Mouse (Mus musculus) fibroblast of lung, adult 2 months (primary cell): Measurements from ENCODE around the gene Msl2.

Experiments
- DNase-seq: peaks from one replicate; pipeline ENCODE4 v3.0.0-alpha.2; 2011; ENCODE audit warnings: low read depth

The Msl2 gene

DNA sequence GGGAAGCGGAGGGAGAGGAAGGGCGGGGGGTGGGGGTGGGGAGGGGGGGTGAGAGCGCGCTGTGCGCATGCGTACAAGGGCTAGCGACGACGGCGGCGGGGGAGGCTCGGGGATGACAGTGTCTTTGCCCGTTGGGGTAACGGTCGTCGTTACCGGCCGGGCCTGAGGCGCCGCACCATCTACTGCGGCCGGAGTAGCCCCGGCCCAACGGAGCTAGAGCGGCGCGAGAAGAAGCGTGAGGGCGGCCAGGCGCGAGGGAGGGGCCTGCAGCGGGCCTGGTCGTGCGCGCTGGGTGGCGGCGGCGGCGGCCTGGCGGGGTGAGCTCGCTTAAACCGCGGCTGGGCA, at the start of gene Msl2:
TSS of gene Msl2 (plus strand) at position 115 of the 345 bp plus-strand sequence.
- no peak for DNase-seq

DNA sequence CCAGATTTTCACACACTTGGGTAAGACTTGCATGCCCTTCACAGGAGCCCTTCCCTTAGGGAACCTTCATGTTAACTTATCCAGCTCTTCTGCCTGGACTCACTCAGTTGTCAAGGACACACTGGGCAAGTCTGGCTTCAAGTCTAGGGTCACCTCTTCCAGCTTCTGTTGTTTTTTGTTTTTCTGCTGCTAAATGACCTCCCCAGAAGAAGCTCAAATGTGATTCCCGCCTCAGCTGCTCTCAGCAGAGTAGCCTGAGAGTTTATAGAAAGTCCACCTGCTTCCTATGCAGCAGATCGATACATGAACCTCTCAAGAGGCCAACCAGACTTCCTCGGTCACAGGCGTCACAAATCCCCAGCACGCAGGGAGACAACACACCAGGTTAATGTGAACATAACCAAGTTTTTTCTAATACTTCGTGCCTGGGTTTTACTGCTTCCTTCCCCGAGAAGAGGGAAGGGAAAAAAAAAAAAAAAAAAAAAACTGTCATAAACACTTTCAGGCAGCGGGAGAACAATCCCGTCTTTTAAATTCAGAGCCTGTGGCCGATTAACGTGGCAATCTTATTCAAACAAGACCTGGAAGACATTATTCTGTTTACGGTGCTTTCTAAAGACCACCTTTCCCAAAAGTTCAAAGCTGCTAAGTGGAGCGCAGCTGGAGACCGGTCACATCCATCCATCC, 40.0 kb upstream of the Msl2 start:
- no peak for DNase-seq

DNA sequence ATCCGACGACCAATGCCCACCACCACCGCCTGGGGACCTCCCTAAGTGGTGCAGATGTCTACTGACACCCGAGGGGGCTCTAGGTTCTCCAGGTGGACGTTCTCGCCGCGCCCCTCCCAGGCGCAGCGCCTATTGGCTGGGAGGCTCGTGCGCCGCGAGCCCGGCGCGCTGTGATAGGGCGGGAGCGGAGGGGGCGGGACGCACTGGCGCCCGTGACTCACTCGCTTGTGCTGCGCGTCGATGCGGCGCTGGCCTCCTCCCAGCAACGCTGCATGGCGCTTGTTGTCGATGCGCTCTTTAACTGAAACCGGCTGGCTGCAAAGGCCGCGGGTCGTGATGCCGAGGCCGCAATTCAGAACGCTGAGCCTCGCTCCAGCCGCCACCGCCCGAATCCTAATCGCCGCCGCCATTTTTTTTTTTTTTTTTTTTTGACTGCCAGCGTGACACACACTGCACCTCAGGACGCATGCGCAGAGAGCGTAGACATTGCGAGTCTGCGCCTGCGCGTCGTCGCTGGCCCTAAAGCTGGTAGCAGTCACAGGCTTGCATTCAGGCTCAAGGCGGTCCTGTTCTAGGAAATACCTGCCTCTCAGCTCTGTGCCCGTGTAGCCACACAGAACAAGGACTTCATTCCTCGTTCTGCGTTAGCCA, 39.3 kb upstream of the Msl2 start, which contains the start of gene Pccb:
TSS of gene Pccb (minus strand) at position 451 of the 651 bp plus-strand sequence.
- DNase-seq = peak; percentile 92

DNA sequence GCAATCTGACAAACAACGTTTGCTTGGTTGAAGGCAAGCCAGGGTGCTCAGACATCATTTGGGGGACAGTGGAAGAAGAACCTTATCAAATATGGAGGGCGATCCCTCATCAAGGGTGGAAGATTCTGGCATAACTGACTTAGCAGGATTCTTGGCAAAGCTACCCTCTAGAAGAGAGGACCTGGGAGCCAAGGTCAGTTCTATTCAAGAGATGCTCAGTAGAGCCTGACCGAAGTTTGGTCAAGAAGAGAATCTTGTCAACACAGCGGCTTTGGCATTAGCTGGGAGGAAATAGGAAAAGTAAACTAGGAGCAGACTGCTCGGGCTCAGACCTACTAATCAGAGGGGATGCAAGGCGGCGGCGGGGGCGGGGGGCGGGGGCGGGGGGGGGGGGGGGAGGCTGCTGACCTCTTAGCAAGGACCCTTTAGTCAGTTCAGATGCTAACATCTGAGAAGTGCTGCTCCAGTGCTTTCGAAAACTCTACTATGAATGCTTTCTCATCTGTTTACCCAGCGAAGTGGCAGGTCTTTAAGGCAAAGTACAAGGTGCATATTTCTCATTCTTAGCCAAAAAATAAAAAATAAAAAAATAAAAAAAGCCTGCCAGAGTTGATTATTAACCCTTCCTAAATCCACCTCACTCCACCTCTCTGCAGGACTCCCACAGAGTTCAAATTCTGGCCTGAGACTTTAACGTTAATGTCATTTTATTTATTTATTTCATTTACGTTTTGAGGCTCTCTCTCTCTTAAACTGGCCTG, 37.9 kb upstream of the Msl2 start:
- no peak for DNase-seq

DNA sequence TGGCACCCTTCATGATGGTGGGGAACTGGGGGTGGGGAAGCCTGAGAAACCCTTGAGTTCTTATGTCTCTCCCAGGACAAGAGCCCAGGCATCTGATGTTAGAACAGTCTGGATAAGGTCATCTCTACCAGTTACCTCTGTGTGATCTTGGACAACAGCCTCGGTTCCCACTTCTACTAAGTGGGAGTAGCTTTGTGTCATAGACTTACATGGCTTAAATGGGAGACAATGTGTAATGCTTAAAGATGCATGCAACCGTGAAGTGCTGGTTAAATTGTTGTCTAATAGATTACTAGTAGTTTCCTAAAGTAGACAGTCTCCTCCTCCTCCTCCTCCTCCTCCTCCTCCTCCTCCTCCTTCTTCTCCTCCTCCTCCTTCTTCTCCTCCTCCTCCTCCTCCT, 37.0 kb upstream of the Msl2 start:
- no peak for DNase-seq

DNA sequence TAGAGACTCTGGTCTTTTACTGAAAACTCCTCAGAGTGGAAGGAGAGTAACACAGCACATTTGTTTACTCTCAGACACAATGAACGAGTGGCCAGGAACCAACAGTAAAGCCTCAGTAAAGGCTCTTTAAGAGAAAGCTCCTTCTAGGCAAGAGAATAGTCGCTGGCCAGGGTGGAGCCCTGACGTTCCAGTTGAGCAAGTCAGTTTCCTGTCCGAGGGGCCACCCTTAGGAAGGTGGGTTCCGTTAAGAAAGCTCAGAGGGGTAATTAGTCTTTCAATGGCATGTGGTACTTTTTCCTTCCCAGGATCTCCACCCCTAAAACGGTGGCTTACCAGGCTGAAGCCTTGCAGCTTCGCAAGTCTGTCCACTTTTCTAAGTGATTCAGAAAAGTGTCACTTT, 36.5 kb upstream of the Msl2 start:
- DNase-seq = no peak

DNA sequence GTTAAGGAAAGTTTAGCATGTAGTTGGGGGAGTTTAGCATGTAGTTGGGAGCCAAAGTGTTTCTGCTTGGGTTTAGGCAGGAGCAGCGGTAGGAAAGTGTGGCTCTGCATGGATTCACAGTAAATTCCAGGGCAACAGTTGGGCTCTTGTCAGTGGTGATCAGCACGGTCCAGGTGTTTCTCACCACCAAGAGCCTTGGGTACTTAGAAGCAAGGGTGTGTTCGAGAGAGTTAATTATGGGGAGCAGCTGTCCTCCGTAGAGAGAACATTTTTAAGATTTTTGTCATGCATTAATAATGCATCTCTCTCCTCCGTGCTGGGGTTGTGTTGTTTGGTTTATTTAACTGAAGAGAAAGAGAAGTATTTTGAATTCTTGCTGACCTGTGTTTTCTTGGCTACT, 35.3 kb upstream of the Msl2 start:
- DNase-seq = no peak

DNA sequence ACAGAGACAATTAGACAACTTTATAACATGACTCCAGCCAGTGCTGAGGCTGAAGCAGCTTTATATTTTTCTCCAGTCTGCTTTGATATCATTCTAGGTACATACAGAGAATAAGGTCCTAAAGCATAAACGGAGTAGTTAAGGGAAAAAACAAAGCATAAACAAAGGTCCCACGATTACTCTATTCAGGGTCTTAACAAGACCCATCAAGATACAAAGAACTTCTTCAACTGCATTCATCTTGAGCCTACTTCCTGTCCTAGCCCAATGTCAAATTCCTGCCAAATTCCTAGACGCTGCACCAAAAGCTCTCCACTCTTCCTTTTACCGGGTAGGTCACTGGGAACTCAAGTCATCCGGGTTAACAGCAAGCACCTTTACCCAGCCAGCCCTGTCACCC, 32.4 kb upstream of the Msl2 start:
- no peak for DNase-seq

DNA sequence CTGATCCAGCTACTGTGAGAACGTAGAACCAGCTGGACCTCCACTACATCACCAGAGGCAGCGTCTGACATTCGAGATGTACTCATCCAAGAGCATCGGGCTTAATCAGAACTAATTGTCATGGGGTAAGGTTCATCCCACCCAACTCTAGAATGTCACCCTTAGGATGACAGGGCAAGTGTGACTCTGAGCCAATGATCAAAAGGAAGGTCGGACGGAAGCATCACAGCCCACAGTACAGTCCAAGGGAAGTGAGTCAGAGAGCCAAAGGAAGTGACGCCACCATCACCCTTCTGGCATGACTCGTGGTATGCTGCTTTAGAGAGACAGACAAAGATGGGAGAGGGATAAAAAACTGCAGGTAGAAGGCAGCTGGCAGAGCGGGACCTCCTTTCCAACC, 31.7 kb upstream of the Msl2 start:
- DNase-seq = no peak

DNA sequence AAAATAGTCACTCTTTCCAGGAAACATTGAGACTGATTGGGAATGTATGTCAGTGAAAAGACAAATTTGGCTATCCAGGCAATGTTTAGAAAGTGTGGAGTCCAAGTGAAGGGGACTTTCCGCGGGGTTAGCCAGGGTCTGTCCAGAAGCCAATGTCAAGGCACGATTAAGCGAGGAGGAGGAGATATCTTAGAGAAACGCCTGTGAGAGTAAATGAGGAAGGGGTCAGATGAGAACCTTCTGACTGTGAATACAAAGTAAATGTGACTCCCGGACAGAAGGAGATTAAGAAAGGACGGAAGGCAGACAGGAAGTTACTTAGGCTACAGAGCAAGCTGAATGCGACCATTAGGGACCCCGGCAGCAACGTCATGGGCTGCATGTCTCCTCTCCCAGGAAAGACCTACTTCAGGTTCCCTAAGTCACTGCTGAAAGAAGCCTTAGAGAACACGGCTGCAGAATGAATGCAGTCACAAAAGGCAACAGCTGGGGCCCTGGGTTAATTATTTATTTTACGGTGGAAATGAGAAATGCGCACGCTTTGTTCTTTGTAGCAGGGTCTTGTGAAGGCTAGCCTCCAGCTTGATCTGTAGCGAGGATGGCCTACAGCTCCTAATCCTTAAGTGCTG, 28.1 kb upstream of the Msl2 start:
- DNase-seq = no peak

DNA sequence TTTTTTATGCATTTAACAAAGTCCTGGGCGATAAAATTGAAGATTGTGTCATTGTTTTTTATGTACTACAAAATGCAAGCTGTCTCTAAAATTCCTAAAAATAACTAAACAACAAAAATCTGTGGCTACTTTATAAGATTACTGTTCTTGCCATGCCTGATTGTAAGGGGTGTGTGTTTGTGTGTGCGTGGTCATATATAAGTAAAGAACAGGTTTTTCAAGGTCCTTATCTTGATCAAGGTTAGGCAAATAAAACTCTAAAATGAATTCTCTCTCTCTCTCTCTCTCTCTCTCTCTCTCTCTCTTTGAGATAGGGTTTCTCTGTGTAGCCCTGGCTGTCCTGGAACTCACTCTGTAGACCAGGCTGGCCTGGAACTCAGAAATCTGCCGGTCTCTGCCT, 21.9 kb upstream of the Msl2 start:
- no peak for DNase-seq

DNA sequence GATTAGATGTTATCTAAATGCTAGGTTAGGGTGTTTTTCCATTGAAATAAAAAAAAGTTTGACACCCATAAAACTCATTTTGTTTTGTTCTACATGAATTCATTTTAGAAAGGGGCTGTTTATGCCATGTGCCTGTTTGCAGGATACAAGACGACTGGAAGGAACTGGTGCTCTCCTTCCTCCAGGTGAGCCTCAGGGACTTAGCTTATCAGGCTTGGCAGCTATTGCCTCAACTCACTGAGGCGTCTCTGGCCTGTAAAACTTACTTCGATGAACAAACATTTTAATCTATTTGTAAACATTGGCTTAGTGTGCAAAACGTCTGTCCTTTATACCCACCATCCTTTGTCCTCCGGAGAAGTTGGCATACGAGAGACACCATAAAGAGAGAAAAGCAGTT, 21.2 kb upstream of the Msl2 start:
- DNase-seq = no peak

DNA sequence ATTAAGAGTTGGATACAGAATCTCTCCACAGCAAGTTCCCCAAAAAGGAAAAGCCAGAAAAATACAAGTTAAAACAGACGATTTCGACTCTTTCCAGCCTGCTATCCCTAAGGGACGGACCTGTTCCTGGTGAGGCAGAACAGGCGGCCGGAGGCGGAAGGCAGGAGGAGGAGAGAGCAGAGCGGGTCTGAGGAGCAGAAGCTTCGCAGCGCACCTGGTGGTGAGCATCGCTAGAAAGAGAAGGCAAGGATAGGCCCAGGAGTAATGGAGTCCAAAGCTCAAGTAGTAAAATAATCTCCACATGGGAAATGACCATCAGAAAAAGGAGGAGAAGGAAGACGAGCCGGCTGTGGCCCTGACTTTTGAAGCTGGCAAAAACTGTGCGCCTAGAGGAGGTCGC, 20.6 kb upstream of the Msl2 start:
- DNase-seq = no peak

DNA sequence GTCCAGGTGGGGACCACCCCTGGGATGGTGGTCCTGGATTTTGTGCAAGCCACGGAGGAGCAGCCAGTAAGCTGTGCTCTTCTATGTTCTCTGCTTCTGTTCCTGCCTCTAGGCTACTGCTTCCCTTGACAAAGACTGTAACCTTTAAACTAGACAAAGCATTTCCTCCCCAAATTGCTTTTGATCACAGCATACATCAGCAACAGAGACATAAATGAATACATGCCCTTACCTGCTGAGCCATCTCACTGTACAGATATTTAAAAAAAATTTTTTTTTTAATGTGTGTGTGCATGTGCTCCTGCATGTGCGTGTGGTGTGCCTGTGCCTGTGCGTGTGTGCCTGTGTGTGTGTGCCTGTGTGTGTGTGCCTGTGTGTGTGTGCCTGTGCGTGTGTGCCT, 16.7 kb upstream of the Msl2 start:
- DNase-seq = no peak

DNA sequence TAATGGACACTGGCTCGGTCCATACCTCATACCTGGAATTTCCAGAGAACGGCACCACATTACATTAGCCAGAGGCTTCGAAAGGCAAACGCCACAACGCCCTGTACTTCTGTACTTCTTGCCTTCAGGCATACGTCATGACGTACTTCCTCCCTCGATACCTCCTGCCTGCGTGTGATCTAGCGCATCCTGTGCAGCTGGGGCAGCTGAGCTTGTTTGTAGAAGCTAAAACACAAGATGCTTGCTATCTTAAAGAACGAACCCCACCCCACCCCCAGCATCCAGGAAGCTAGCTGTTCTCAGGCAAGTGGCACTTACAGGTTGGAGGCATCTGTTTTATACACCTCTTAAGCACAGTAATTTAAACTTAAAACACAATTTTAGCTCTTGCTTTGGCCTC, 12.9 kb upstream of the Msl2 start:
- no peak for DNase-seq

DNA sequence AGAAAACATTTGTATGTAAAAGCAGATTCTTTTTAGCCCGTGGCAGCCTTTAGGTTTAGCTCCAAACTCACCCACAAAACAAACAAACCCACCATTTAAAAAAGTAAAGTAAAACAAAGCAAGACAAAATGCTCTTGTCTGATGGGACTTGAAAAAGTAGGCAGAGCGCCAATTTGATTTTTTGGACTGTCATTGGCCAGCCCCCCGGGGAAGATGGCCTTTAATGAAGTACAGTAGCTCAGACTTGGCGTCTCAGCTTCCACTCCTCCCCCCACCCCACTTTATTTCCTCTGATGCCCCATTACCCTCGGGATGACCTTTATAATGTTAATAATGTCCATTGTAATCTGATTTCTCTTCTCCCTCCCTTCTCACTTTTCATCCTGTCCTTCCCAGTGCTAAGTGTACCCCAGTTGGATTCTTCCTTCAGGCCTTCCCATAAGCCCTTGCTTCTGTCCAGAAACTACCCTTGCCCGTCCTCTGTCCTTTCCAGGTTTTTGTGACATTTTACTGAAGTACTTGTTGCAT, 11.6 kb upstream of the Msl2 start:
- no peak for DNase-seq

DNA sequence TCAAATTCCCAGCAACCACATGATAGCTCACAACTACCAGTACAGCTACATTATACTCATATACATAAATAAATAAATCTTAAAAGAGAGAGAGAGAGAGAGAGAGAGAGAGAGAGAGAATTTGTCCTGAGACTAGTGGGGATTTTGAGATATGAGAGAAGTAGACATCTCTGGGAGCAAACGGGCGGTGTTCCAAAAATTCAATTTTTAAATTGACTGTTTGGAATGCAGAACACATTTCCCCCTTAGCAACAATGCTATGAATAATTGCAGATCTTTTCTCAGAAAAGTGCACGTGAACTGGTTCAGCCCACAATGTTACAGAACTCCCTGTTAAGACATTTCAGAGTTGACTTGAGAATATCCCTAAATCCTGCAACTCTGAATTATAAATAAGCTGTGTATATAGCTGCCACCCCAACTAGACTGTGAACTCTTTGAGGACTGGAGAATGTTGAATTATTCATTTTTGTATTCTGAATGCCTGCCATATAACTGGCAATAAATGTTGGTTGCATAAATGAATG, 8.8 kb upstream of the Msl2 start:
- DNase-seq = no peak

DNA sequence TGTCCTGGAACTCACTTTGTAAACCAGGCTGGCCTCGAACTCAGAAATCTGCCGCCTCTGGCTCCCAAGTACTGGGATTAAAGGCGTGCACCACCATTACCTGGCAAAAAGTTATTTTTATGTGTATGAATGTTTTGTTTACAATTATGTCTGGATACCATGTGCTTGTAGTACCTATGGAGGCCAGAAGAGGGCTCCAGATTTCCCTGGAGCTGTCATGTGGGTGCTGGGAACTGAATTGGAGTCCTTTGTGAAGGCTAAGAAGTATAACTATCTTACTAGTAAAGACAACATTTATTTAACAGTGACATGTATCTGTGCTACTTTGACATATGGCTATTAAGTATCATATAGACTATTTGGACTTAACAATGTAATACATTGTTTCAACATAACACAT, 4.1 kb upstream of the Msl2 start:
- DNase-seq = no peak

DNA sequence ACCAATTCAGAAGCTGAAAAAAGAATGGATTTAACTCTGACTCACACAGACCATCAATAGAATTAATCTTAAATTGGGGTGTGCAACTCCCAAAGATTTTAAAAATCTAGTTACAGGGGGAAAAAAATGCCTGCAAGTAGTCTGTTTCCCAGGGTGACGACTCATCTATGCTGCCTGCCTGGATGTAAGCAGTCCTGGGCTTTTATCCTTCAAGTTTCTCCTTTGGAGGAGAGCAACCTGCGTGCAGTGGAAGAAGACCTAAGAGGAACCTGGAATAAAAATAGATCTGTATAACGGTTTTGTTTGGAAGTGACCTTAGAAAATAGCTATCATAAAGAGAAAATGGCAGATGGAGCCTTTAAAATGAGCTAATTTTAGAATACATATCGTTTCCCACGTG, 1.4 kb upstream of the Msl2 start:
- no peak for DNase-seq

DNA sequence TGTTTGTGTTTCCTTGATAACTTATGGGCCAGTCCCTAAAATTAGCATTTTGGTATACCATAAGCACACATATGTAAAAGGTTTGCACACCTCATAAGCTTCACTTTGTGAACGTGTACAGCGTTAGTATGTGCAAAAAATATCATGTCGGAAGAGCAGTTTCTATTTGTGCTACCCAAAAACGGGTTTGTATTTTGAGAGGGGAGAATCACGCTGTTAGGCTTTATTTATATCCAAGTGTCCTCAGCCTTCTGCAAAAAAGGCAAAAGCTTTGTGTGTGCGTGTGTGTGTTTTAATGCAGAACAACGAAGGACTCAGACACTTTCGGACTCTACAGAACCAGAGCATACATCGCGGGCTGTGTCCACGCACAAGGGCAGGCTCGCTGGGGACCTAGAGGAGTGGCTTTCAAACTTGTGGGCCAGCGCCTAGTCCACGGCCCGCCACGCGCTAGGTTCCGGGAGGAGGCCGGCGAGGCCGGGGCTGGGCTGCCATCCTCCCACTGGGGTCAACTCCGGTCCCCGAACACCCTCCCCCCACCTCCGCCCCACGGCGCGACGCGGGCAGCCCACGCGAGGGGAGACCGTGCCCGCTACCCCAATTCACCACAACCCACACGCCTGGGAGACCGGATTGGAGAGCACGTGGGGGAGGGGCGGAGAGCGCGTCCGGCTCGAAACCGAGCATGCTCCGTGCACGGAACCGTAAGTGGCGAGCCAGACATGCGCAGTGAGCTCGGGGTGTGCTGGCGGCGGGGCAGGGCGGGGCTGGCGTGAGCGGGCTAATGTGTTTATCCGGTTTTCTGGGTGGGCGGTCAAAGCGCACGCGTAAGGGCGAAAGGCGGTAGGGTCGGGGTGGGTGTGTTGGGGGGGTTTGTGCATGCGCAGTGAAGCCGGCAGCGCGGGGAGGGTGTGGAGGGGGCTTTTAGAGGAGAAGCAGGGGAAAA, 587 bp upstream of the Msl2 start:
- DNase-seq = peak; percentile 97

DNA sequence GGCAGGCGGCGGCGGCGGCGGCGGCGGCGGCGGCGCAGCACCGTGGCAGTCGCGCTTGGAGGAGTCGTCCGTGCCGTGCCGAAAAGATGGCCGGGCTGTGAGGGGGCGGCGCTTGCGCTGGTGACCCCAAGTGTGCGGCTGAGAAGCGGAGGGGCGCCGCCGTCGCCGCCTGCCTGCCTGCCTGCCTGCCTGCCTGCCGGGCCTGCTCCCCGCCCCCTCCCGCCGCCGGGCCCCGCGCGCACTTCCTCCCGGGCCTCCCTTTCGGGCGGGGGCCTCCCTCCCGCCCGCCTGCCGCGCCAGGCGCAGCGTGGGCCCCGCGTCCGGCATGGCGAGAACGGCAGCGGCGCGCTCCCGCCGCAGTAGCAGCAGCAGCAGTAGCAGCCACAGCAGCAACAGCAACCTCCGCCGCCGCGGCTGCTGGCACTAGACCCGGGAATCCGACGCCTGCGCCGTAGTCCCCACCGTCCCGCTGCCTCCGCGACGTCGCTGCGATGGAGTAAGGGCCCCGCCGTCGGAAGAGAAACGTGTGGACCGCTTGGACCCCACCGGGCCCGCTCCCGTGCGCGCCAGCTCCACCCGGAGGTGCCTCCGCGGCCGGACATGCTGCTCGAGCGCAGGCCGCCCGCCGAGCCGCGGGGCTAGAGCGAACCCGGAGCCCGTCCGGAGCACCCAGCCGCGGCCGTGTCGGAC, 576 bp downstream of the Msl2 start:
- no peak for DNase-seq
